Mouse (Mus musculus) left cerebral cortex, adult 11 months (tissue): Measurements from ENCODE around the gene Sfta2.

ENCODE experiments used
- DNase-seq: peaks from one replicate; pipeline ENCODE4 v3.0.0; 2022; ENCODE audit warnings: low spot score

Sfta2 gene

GRCm38 (mm10) chr17:35592131-35592530 lies 9.2 kb upstream of the Sfta2 start:
- DNase-seq = no peak

GRCm38 (mm10) chr17:35593786-35594185 lies 7.6 kb upstream of the Sfta2 start:
- DNase-seq = no peak

GRCm38 (mm10) chr17:35594456-35594855 lies 6.9 kb upstream of the Sfta2 start:
- no peak for DNase-seq

DNA sequence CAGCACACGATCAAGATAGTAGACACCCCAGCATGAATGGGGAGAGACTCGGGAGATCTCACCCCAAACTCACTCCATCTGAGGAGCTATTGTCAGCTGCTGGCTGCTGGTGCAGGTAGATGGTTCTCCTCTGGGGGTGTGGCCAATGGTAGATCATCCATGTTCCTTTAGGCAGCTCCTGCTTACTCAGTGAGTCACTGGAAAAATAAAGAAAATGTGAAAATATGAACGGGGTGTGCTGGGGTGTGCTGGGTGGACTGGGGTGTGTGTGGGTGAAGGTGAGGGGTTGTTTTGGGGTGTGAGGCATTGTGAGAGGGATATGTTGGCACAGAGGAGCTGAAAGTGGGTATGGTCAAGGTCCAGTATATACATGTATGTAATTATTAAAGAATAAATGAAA lies 4.0 kb upstream of the Sfta2 start:
- no peak for DNase-seq

GRCm38 (mm10) chr17:35601736-35602354 lies 496 bp downstream of the Sfta2 start:
- no peak for DNase-seq

DNA sequence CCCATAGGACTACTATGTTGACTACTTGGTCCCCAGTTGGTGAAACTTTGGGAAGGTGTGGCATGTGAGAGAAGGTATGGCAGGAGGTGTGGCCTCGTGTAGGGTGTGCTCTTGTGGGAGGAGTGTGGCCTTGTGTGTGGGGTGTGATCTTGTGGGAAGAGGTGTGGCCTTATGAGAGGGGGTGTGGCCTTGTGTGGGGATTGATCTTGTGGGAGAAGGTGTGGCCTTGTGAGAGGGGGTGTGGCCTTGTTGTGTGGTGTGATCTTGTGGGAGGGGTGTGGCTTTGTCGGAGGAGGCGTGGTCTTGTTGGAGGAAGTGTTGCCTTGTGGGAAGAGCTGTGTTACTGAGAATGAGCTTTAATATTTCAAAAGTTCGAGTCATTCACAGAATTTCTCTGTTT lies 15.8 kb downstream of the Sfta2 start:
- no peak for DNase-seq

- DNase-seq = no peak
Measured at GRCm38 (mm10) chr17:35626537-35626936, 25.2 kb downstream of the Sfta2 start, which contains the start of gene Gm9573. TSS of gene Gm9573 (minus strand) at chr17:35626637.

DNA sequence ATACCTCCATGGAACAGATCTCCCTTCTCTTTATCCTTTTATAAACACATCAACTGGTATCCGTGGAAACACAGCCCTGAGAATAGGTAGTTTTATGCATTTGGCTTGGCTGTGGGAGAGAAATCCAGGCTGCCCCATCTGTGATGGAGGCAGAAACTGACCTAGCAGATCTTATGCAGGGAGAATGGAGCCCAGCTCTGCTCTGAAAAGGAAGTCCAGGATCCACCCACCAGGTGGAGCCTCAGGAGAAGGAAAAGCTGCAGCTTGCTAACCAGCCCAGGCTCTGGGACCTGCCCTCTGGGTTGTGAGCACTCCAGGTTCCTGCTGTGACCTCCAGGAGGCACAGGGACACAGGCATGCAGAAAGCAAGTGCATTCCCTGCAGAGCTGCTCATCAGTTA lies 32.6 kb downstream of the Sfta2 start:
- peak; percentile 58 for DNase-seq

- no peak for DNase-seq
Measured at GRCm38 (mm10) chr17:35635202-35635601, 33.9 kb downstream of the Sfta2 start.

- peak; percentile 77 for DNase-seq
Measured at GRCm38 (mm10) chr17:35635699-35636111, 34.4 kb downstream of the Sfta2 start.

DNA sequence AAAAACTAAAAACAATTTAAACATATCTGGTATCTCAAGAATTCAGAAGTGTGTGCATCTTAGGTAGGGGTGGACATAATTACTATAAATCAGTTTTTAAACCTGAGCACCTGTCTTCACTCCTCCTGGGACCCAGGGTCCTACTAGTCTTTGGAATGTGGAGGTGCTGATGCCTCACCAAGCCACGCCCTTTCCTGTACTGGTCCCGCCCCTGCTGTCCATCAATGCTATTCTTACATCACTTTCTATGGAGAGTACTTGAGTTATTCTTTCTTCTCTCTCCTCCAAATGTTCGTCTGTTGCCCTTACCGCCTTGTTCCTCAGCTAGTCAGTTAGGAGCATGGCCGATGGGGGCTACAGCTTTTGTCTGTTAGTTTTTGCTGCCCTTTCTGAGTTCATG lies 35.0 kb downstream of the Sfta2 start:
- DNase-seq = peak; percentile 26

DNA sequence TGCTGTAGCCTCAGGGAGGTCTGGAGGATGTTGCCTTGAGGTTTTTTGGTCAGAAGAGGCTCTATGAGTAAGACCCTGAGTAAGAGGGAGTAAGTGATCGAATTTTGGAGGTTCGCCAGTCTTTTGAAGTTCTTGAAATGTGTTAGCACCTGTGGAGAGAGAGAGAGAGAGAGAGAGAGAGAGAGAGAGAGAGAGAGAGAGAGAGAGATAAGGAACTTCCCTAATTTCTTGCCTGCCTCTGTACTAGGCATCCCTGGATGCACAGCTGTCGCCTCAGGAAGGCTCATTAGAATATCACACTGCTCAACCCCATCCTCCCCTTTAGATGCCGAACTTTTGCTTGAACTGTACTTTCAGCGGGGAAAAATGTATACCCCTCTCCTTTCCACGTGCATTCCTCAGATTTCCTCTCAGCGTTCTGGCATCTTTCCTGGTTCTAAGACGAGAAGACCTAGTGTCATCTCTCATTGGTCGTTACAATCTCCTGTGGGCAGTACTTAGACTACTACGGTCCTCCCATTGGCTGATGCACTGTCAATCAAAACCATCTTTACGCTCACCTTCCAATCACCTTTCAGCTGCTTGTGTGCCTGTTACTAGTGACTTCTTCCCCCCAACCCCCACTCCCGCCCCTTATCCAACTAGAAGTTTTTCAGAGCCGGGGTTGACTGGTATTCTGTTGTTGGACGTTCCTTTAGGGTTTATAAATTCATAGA lies 37.3 kb downstream of the Sfta2 start:
- DNase-seq = peak; percentile 42

- DNase-seq = no peak
Measured at GRCm38 (mm10) chr17:35639352-35639751, 38.0 kb downstream of the Sfta2 start.

GRCm38 (mm10) chr17:35643609-35644236 lies 42.4 kb downstream of the Sfta2 start, which contains the start of gene Mucl3:
TSS of gene Mucl3 (minus strand) at chr17:35643695.
- no peak for DNase-seq

DNA sequence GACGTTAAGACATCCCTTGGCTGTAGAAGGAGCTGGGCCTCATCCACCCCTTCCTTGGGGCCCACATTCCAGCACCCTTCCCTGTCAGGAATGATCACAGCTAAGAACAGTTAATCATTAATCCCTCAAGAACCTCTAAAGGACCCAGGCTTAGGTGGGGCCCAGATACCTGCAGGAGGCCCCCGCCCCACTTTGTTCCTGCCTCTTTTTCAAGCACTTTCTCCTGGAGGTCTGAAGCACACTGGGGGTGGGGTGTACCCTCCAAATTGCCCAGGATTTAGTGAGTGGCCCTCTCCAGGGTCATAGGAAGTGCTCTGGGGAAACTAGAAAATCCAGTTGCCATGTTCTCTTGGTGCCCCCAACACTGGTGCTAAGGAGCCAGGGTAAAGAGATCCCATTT lies 48.1 kb downstream of the Sfta2 start:
- no peak for DNase-seq

DNA sequence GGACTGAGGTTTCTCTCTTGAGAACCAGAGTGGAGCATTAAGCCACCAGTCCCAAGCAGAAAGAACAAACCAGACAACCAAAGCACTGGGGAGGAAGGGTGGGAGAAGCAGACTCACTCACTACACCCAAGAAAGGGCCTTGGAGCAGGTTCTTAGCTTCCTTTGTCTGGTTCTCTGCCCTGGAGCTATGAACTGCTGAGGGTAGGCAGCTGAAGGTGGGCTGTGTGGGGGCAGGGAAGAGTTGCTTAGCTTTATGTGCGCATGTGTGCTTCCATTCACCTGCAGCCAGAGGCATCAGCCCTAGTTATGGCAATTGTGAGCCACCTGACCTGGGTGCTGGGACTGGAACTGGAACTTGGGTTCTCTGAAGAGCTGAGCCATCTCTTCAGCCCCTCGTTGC lies 51.7 kb downstream of the Sfta2 start:
- no peak for DNase-seq

DNA sequence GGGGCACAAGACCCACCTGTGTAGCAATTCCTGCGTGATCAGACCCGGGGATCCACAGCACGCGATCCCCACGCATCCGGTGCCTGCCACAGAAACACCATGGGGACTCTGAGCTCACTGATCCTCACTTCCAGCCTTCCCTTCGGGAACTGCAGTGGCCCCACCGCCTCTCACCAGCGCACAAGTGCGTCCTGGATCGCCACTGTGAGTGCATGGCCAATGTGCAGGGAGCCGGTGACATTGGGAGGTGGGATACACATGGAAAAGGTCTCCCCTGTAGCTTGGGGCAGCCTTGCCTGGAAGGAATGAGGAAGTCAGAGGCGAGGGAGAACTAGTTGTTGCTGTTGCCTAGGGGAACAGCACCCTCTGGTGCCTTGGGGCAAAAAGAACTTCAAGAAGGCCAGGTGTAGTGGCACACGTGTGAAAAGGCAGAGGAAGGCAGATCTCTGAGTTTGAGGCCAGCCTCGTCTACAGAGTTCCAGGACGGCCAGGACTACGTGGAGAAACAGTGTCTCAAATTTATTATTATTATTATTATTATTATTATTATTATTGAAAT lies 64.7 kb downstream of the Sfta2 start:
- DNase-seq = no peak

GRCm38 (mm10) chr17:35666851-35667256 lies 65.5 kb downstream of the Sfta2 start:
- DNase-seq = no peak

GRCm38 (mm10) chr17:35667334-35668065 lies 66.2 kb downstream of the Sfta2 start, which contains the start of gene Vars2:
TSS of gene Vars2 (minus strand) at chr17:35667592.
- peak; percentile 96 for DNase-seq

- DNase-seq = no peak
Measured at GRCm38 (mm10) chr17:35669731-35670130, 68.4 kb downstream of the Sfta2 start.

- no peak for DNase-seq
Measured at GRCm38 (mm10) chr17:35671846-35672245, 70.5 kb downstream of the Sfta2 start.

DNA sequence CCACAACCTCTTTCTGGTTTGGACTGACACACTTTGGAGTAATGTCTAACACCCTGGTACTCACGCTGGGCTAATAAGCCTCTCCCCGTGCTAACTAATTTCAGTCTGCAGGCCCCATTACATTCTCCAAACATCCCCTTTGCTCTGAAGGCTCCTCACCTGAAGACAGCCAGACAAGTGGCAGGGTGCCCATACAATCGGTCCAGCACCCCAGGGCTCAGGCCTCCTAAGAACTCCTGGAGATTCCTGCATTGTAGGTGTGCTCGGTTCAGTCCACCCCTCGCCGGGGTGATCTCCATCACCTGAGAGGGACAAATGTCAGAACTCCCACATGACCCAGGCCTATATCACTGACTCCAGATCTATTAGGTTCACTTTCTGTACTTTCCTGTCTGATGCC lies 71.2 kb downstream of the Sfta2 start:
- no peak for DNase-seq
